Mouse (Mus musculus) frontal cortex, postnatal 25 days (tissue): ENCODE measurements around the gene Arhgef11.
A peak's percentile ranks its signal among the peaks of the same experiment; 100 is the strongest.

Experiments
- DNase-seq, 2 experiments: peaks; one replicate each; pipeline ENCODE4 v3.0.0; 2022; ENCODE audit warnings: low spot score in 2 of 2

The Arhgef11 gene

GRCm38 (mm10) chr3:87661291-87661690 is 43.9 kb downstream of the Arhgef11 start:
- no peak for DNase-seq

GRCm38 (mm10) chr3:87718525-87718924 is 101.2 kb downstream of the Arhgef11 start:
- DNase-seq = no peak

- DNase-seq = no peak
Observed at GRCm38 (mm10) chr3:87724556-87724955, 107.2 kb downstream of the Arhgef11 start.

- no peak for DNase-seq
Observed at GRCm38 (mm10) chr3:87725396-87726160, 108.2 kb downstream of the Arhgef11 start.

- DNase-seq = no peak
Observed at GRCm38 (mm10) chr3:87726191-87726590, 108.8 kb downstream of the Arhgef11 start.

GRCm38 (mm10) chr3:87728696-87729095 is 111.3 kb downstream of the Arhgef11 start:
- no peak for DNase-seq

GRCm38 (mm10) chr3:87733098-87733497 is 115.7 kb downstream of the Arhgef11 start:
- no peak for DNase-seq

- no peak for DNase-seq
Observed at GRCm38 (mm10) chr3:87733984-87734761, 116.8 kb downstream of the Arhgef11 start.

GRCm38 (mm10) chr3:87735335-87735734 is 118.0 kb downstream of the Arhgef11 start:
- DNase-seq = no peak

GRCm38 (mm10) chr3:87738906-87739305 is 121.5 kb downstream of the Arhgef11 start:
- no peak for DNase-seq

- DNase-seq = no peak
Observed at GRCm38 (mm10) chr3:87742013-87742412, 124.7 kb downstream of the Arhgef11 start.

- DNase-seq = no peak
Observed at GRCm38 (mm10) chr3:87742735-87743134, 125.4 kb downstream of the Arhgef11 start.

- DNase-seq = no peak
Observed at GRCm38 (mm10) chr3:87743927-87744326, 126.6 kb downstream of the Arhgef11 start.

- no peak for DNase-seq
Observed at GRCm38 (mm10) chr3:87745036-87745659, 127.8 kb downstream of the Arhgef11 start.

- DNase-seq = no peak
Observed at GRCm38 (mm10) chr3:87748431-87748830, 131.1 kb downstream of the Arhgef11 start, which contains the start of gene Lrrc71. TSS of gene Lrrc71 (minus strand) at chr3:87748625.

GRCm38 (mm10) chr3:87749036-87749435 is 131.7 kb downstream of the Arhgef11 start:
- peak; percentile 33 to 46 for DNase-seq

GRCm38 (mm10) chr3:87749977-87750376 is 132.6 kb downstream of the Arhgef11 start:
- DNase-seq = no peak

- DNase-seq = no peak
Observed at GRCm38 (mm10) chr3:87752567-87752966, 135.2 kb downstream of the Arhgef11 start.

- no peak for DNase-seq
Observed at GRCm38 (mm10) chr3:87753829-87754228, 136.5 kb downstream of the Arhgef11 start.

GRCm38 (mm10) chr3:87755964-87756363 is 138.6 kb downstream of the Arhgef11 start:
- peak; percentile 77 to 84 for DNase-seq

GRCm38 (mm10) chr3:87756488-87756887 is 139.1 kb downstream of the Arhgef11 start:
- DNase-seq = no peak

GRCm38 (mm10) chr3:87758641-87759040 is 141.3 kb downstream of the Arhgef11 start:
- no peak for DNase-seq
